Mouse (Mus musculus) lung, postnatal 36 days (tissue): ENCODE measurements around the gene Syngap1.
"Not testable (repeated sequence)": the region's sequence is repeated elsewhere in the genome, so short reads cannot be mapped to it uniquely, and the experiment has no call there.

Source experiments
- DNase-seq: peaks from one replicate; pipeline ENCODE4 v3.0.0; 2022; ENCODE audit warnings: mixed read lengths

The Syngap1 gene

GRCm38 (mm10) chr17:26956895-26957294, 15.8 kb downstream of the Syngap1 start:
- DNase-seq: no peak

GRCm38 (mm10) chr17:26957872-26958271, 16.8 kb downstream of the Syngap1 start:
- DNase-seq: no peak

- DNase-seq: no peak
These were observed 17.8 kb downstream of the Syngap1 start for GRCm38 (mm10) chr17:26958880-26959279.

GRCm38 (mm10) chr17:26959815-26960214, 18.8 kb downstream of the Syngap1 start:
- no peak for DNase-seq

GRCm38 (mm10) chr17:26961572-26962240, 20.7 kb downstream of the Syngap1 start:
- DNase-seq: no peak

GRCm38 (mm10) chr17:26966993-26967392, 25.9 kb downstream of the Syngap1 start:
- no peak for DNase-seq

- DNase-seq: no peak
These were observed 26.4 kb downstream of the Syngap1 start for GRCm38 (mm10) chr17:26967477-26967876.

GRCm38 (mm10) chr17:26968200-26968611, 27.2 kb downstream of the Syngap1 start:
- DNase-seq: no peak

- no peak for DNase-seq
These were observed 28.2 kb downstream of the Syngap1 start for GRCm38 (mm10) chr17:26969257-26969656.

- no peak for DNase-seq
These were observed 29.2 kb downstream of the Syngap1 start for GRCm38 (mm10) chr17:26970221-26970620.

- DNase-seq: no peak
These were observed 30.3 kb downstream of the Syngap1 start for GRCm38 (mm10) chr17:26971247-26971905.

GRCm38 (mm10) chr17:26972107-26972506, 31.1 kb downstream of the Syngap1 start:
- no peak for DNase-seq

- peak; percentile 98 for DNase-seq
These were observed 31.9 kb downstream of the Syngap1 start, which contains the start of gene Zbtb9 for GRCm38 (mm10) chr17:26972703-26973574. Zbtb9 (plus strand) TSS chr17:26973167.

- DNase-seq: no peak
These were observed 33.5 kb downstream of the Syngap1 start for GRCm38 (mm10) chr17:26974547-26974946.

- no peak for DNase-seq
These were observed 34.4 kb downstream of the Syngap1 start for GRCm38 (mm10) chr17:26975415-26975814.

GRCm38 (mm10) chr17:26977354-26977753, 36.3 kb downstream of the Syngap1 start:
- DNase-seq: not testable (repeated sequence)

GRCm38 (mm10) chr17:26979426-26979825, 38.4 kb downstream of the Syngap1 start:
- DNase-seq: peak; percentile 40

- DNase-seq: no peak
These were observed 40.0 kb downstream of the Syngap1 start for GRCm38 (mm10) chr17:26981050-26981449.

GRCm38 (mm10) chr17:26983382-26983781, 42.3 kb downstream of the Syngap1 start:
- DNase-seq: no peak

- no peak for DNase-seq
These were observed 44.6 kb downstream of the Syngap1 start for GRCm38 (mm10) chr17:26985503-26986179.

GRCm38 (mm10) chr17:26990521-26990920, 49.5 kb downstream of the Syngap1 start:
- DNase-seq: no peak

- DNase-seq: peak; percentile 84
These were observed 53.4 kb downstream of the Syngap1 start for GRCm38 (mm10) chr17:26994410-26994809.

GRCm38 (mm10) chr17:26995006-26995405, 54.0 kb downstream of the Syngap1 start:
- DNase-seq: peak; percentile 34
